Mouse (Mus musculus): ENCODE data around the gene Cnot6.
A peak's percentile ranks its signal among the peaks of the same experiment; 100 is the strongest.

Cnot6 gene

GRCm38 (mm10) chr11:49712555-49713335 is at the start of gene Cnot6:
TSS of gene Cnot6 (minus strand) at chr11:49712723.
- DNase-seq (ENCODE audit: low spot score in 2 of 2), result peak; percentile 95 to 98

- no peak for DNase-seq (ENCODE audit: low spot score in 2 of 2)
These were observed 48.6 kb upstream of the Cnot6 start for GRCm38 (mm10) chr11:49761130-49761529.

GRCm38 (mm10) chr11:49758096-49758495 is 45.6 kb upstream of the Cnot6 start:
- no peak for DNase-seq (ENCODE audit: low spot score in 2 of 2)

GRCm38 (mm10) chr11:49754958-49755665 is 42.6 kb upstream of the Cnot6 start:
- DNase-seq (ENCODE audit: low spot score in 2 of 2), result peak in 1 of 2 experiments; percentile 4

- no peak for DNase-seq (ENCODE audit: low spot score in 2 of 2)
These were observed 34.2 kb upstream of the Cnot6 start for GRCm38 (mm10) chr11:49746756-49747155.

- DNase-seq (ENCODE audit: low spot score in 2 of 2), result no peak
These were observed 33.3 kb upstream of the Cnot6 start for GRCm38 (mm10) chr11:49745839-49746238.

GRCm38 (mm10) chr11:49744981-49745380 is 32.5 kb upstream of the Cnot6 start:
- DNase-seq (ENCODE audit: low spot score in 2 of 2), result no peak

GRCm38 (mm10) chr11:49743634-49744033 is 31.1 kb upstream of the Cnot6 start:
- no peak for DNase-seq (ENCODE audit: low spot score in 2 of 2)

- no peak for DNase-seq (ENCODE audit: low spot score in 2 of 2)
These were observed 29.7 kb upstream of the Cnot6 start for GRCm38 (mm10) chr11:49742248-49742647.

- no peak for DNase-seq (ENCODE audit: low spot score in 2 of 2)
These were observed 27.3 kb upstream of the Cnot6 start for GRCm38 (mm10) chr11:49739776-49740175.

GRCm38 (mm10) chr11:49738659-49739406 is 26.3 kb upstream of the Cnot6 start:
- no peak for DNase-seq (ENCODE audit: low spot score in 2 of 2)

- DNase-seq (ENCODE audit: low spot score in 2 of 2), result no peak
These were observed 25.1 kb upstream of the Cnot6 start for GRCm38 (mm10) chr11:49737625-49738024.

- DNase-seq (ENCODE audit: low spot score in 2 of 2), result no peak
These were observed 22.2 kb upstream of the Cnot6 start for GRCm38 (mm10) chr11:49734771-49735170.

GRCm38 (mm10) chr11:49730275-49730948 is 17.9 kb upstream of the Cnot6 start:
- DNase-seq (ENCODE audit: low spot score in 2 of 2), result no peak

- DNase-seq (ENCODE audit: low spot score in 2 of 2), result peak; percentile 28 to 51
These were observed 15.4 kb upstream of the Cnot6 start for GRCm38 (mm10) chr11:49727877-49728276.

GRCm38 (mm10) chr11:49726800-49727199 is 14.3 kb upstream of the Cnot6 start:
- DNase-seq (ENCODE audit: low spot score in 2 of 2), result no peak

- DNase-seq (ENCODE audit: low spot score in 2 of 2), result no peak
These were observed 12.2 kb upstream of the Cnot6 start for GRCm38 (mm10) chr11:49724676-49725075.

- no peak for DNase-seq (ENCODE audit: low spot score in 2 of 2)
These were observed 10.8 kb upstream of the Cnot6 start for GRCm38 (mm10) chr11:49723281-49723680.

GRCm38 (mm10) chr11:49722692-49723091 is 10.2 kb upstream of the Cnot6 start:
- no peak for DNase-seq (ENCODE audit: low spot score in 2 of 2)

- DNase-seq (ENCODE audit: low spot score in 2 of 2), result no peak
These were observed 8.8 kb upstream of the Cnot6 start for GRCm38 (mm10) chr11:49721358-49721757.

GRCm38 (mm10) chr11:49719466-49720151 is 7.1 kb upstream of the Cnot6 start:
- no peak for DNase-seq (ENCODE audit: low spot score in 2 of 2)

Data from natural killer cell, adult 2 months (primary cell).